In genomic region chr16:77239176-77239790, GRCm38 (mm10) we compare ENCODE assay signal across 10 mouse cellular contexts.
DNase-seq lines count a peak whose midpoint lies in the region; ATAC-seq and TF ChIP-seq lines count a peak whose summit lies in the region.
"Had no signal": no experiment of that assay in that cellular context is flagged by ENCODE, and none has a peak within 500 bp of the region (broad histone marks: within the 10 kb centered on the region; RNA-seq: fewer than 3 reads in every experiment).

No protein-coding gene starts in this region.

- no peaks in the 10 kb centered on the region for H3K9me3 ChIP-seq in forebrain, embryonic 14.5 days (replicated peaks; ENCODE audit: control insufficient read depth, low read length)
- no peaks in the 10 kb centered on the region for H3K9me3 ChIP-seq in midbrain, embryonic 14.5 days (ENCODE audit: control insufficient read depth, low read length)
- H3K9me3 ChIP-seq in liver, embryonic 11.5 days (ENCODE audit: control insufficient read depth, low read length) = no peaks in the 10 kb centered on the region
- H3K9me3 ChIP-seq: limb, embryonic 15.5 days had no signal

- intact Hi-C loops in heart, adult 2 months (cut with DNase I) = no loop called here

- no peaks in the 10 kb centered on the region for H3K79me2 ChIP-seq in heart, adult 2 months (replicated peaks; ENCODE audit: control insufficient read depth, insufficient read depth, low read length)

- no peak overlapping the region for H3K27ac ChIP-seq in heart, adult 2 months
- H3K27ac ChIP-seq in forebrain, embryonic 14.5 days (ENCODE audit: low read depth, low read length) = peak overlapping the region; percentile 97
- peak overlapping the region; percentile 97 for H3K27ac ChIP-seq in midbrain, embryonic 14.5 days (replicated peaks; ENCODE audit: low read depth, low read length)
- H3K27ac ChIP-seq in liver, embryonic 11.5 days (ENCODE audit: low read depth, low read length) = no peak overlapping the region
- H3K27ac ChIP-seq: limb, embryonic 15.5 days had no signal

- no peak for ATAC-seq in forebrain, embryonic 14.5 days
- ATAC-seq in midbrain, embryonic 14.5 days (ENCODE audit: low FRiP score, low TSS enrichment) = no peak
- ATAC-seq in liver, embryonic 11.5 days (replicated peaks; ENCODE audit: low FRiP score) = no peak

- WGBS in heart, adult 2 months = 78% methylated on average over 9 of the region's 9 CpGs
- WGBS in forebrain, embryonic 14.5 days = 16% methylated on average over 9 of the region's 9 CpGs
- 15% methylated on average over 9 of the region's 9 CpGs for WGBS in midbrain, embryonic 14.5 days
- 75% methylated on average over 9 of the region's 9 CpGs for WGBS in liver, embryonic 11.5 days

- no peak for TF ChIP-seq CTCF in heart, adult 2 months (IDR thresholded peaks at IDR 0.05)

- H3K4me3 ChIP-seq in heart, adult 2 months = no peak overlapping the region
- peak overlapping the region; percentile 24 for H3K4me3 ChIP-seq in forebrain, embryonic 14.5 days (ENCODE audit: low read depth, low read length)
- peak overlapping the region; percentile 42 for H3K4me3 ChIP-seq in midbrain, embryonic 14.5 days (replicated peaks; ENCODE audit: low read depth, low read length)
- H3K4me3 ChIP-seq in liver, embryonic 11.5 days (ENCODE audit: low read depth, low read length) = no peak overlapping the region
- H3K4me3 ChIP-seq: limb, embryonic 15.5 days had no signal

- no peaks in the 10 kb centered on the region for H3K36me3 ChIP-seq in heart, adult 2 months (ENCODE audit: control insufficient read depth, insufficient read depth, low read length)
- H3K36me3 ChIP-seq in forebrain, embryonic 14.5 days (ENCODE audit: control insufficient read depth, insufficient read depth, low read length) = no peaks in the 10 kb centered on the region
- no peaks in the 10 kb centered on the region for H3K36me3 ChIP-seq in midbrain, embryonic 14.5 days (ENCODE audit: control insufficient read depth, insufficient read depth, low read length)
- no peaks in the 10 kb centered on the region for H3K36me3 ChIP-seq in liver, embryonic 11.5 days (ENCODE audit: control insufficient read depth, insufficient read depth, low read length)
- H3K36me3 ChIP-seq: limb, embryonic 15.5 days had no signal

- TF ChIP-seq EP300 in heart, adult 2 months (IDR thresholded peaks at IDR 0.05; ENCODE audit: insufficient read depth, low read depth, low read length) = no peak

- peak; percentile 35 for DNase-seq in heart, adult 11 months
- no peak for DNase-seq in heart, adult 2 months
- DNase-seq in cerebellum, postnatal 14 days = peak; percentile 12 to 31
- peak; percentile 65 for DNase-seq in forebrain, embryonic 14.5 days (ENCODE audit: low spot score)
- DNase-seq in midbrain, embryonic 14.5 days = peak; percentile 66
- no peak for DNase-seq in liver, embryonic 11.5 days (ENCODE audit: low spot score)
- DNase-seq in c-Kit-positive CD71-positive TER-119-positive erythroid progenitor cells, embryonic 14.5 days (ENCODE audit: low spot score) = no peak
- DNase-seq in spleen, postnatal 4 days (ENCODE audit: low spot score in 2 of 2) = no peak
- DNase-seq: heart, postnatal 36 days had no signal

- H3K4me1 ChIP-seq in heart, adult 2 months (ENCODE audit: control insufficient read depth, insufficient read depth, low read length) = peaks cover 1% of the 10 kb centered on the region
- H3K4me1 ChIP-seq in forebrain, embryonic 14.5 days (ENCODE audit: control insufficient read depth, insufficient read depth, low read length) = peaks cover 18% of the 10 kb centered on the region
- peaks cover 21% of the 10 kb centered on the region; the same call in 1 of the 2 replicates for H3K4me1 ChIP-seq in midbrain, embryonic 14.5 days (ENCODE audit: control insufficient read depth, insufficient read depth, low read length)
- H3K4me1 ChIP-seq in liver, embryonic 11.5 days (replicated peaks; ENCODE audit: control insufficient read depth, insufficient read depth, low read length) = no peaks in the 10 kb centered on the region

- no peaks in the 10 kb centered on the region for H3K27me3 ChIP-seq in heart, adult 2 months (ENCODE audit: control insufficient read depth, insufficient read depth, low read length)
- H3K27me3 ChIP-seq in forebrain, embryonic 14.5 days (replicated peaks; ENCODE audit: control insufficient read depth, insufficient read depth, low read length) = no peaks in the 10 kb centered on the region
- no peaks in the 10 kb centered on the region for H3K27me3 ChIP-seq in midbrain, embryonic 14.5 days (ENCODE audit: control insufficient read depth, insufficient read depth, low read length)
- H3K27me3 ChIP-seq in liver, embryonic 11.5 days (replicated peaks; ENCODE audit: control insufficient read depth, insufficient read depth, low read length) = no peaks in the 10 kb centered on the region
- H3K27me3 ChIP-seq: limb, embryonic 15.5 days had no signal

- peak overlapping the region; percentile 55 for H3K4me2 ChIP-seq in forebrain, embryonic 14.5 days (ENCODE audit: low read length)
- peak overlapping the region; percentile 81 for H3K4me2 ChIP-seq in midbrain, embryonic 14.5 days (ENCODE audit: low read length)
- H3K4me2 ChIP-seq in liver, embryonic 11.5 days = no peak overlapping the region
- H3K4me2 ChIP-seq: limb, embryonic 15.5 days had no signal

- no peak overlapping the region for H3K9ac ChIP-seq in heart, adult 2 months (ENCODE audit: low read depth, low read length)
- H3K9ac ChIP-seq in forebrain, embryonic 14.5 days (ENCODE audit: low read length) = peak overlapping the region; percentile 75
- peak overlapping the region; percentile 74 for H3K9ac ChIP-seq in midbrain, embryonic 14.5 days (replicated peaks; ENCODE audit: low read length)
- no peak overlapping the region for H3K9ac ChIP-seq in liver, embryonic 11.5 days (ENCODE audit: low read depth, low read length)
- H3K9ac ChIP-seq: limb, embryonic 15.5 days had no signal

- TF ChIP-seq POLR2A in heart, adult 2 months (IDR thresholded peaks at IDR 0.05; ENCODE audit: insufficient read depth, low read depth, low read length) = no peak

Comparison
In these comparisons a context has a peak if more than half of its experiments do, and no peak if none do; other contexts are left out.
1. DNase-seq: peak in heart, adult 11 months (single experiment), cerebellum, postnatal 14 days (2 of 2), forebrain, embryonic 14.5 days (single experiment) and midbrain, embryonic 14.5 days (single experiment); none in heart, adult 2 months (0 of 2), liver, embryonic 11.5 days (single experiment), c-Kit-positive CD71-positive TER-119-positive erythroid progenitor cells, embryonic 14.5 days (single experiment) and spleen, postnatal 4 days (0 of 2).
2. H3K27ac ChIP-seq: peak in forebrain, embryonic 14.5 days (single experiment) and midbrain, embryonic 14.5 days (single experiment); none in heart, adult 2 months (single experiment) and liver, embryonic 11.5 days (single experiment).
3. H3K4me3 ChIP-seq: peak in forebrain, embryonic 14.5 days (single experiment) and midbrain, embryonic 14.5 days (single experiment); none in heart, adult 2 months (single experiment) and liver, embryonic 11.5 days (single experiment).
4. H3K9ac ChIP-seq: peak in forebrain, embryonic 14.5 days (single experiment) and midbrain, embryonic 14.5 days (single experiment); none in heart, adult 2 months (single experiment) and liver, embryonic 11.5 days (single experiment).